ENCODE assay signal across 20 mouse cellular contexts in the genomic region with DNA sequence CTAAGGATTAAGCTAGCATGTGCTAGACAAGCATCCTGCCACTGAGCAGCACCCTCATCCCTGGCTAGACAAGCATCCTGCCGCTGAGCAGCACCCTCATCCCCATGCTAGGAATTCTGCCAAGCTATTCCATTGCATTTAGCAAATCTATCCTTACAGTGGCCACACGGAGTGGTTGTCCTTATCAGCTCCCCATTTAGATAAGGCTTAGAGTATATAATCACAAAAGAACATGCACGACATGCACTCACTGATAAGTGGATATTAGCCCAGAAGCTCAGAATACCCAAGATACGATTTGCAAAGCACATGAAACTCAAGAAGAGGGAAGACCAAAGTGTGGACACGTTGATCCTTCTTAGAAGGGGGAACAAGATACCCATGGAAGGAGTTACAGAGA. TPM values are rescaled to one million over a fixed set of nuclear protein-coding genes. Genes with fewer than 3 reads are reported as not detected.
A peak's percentile ranks its signal among the peaks of the same experiment; 100 is the strongest.
DNase-seq lines count a peak whose midpoint lies in the region; ATAC-seq and TF ChIP-seq lines count a peak whose summit lies in the region.
"Had no signal": no experiment of that assay in that cellular context is flagged by ENCODE, and none has a peak within 500 bp of the region (broad histone marks: within the 10 kb centered on the region; RNA-seq: fewer than 3 reads in every experiment).

No protein-coding gene starts in this region.

- H3K36me3 ChIP-seq in stomach, embryonic 15.5 days = no peaks in the 10 kb centered on the region
- no peaks in the 10 kb centered on the region for H3K36me3 ChIP-seq in stomach, postnatal 0 days (ENCODE audit: control insufficient read depth, insufficient read depth, low read length)
- H3K36me3 ChIP-seq in liver, embryonic 13.5 days = no peaks in the 10 kb centered on the region
- H3K36me3 ChIP-seq in liver, postnatal 0 days (replicated peaks; ENCODE audit: insufficient read depth, low read length) = no peaks in the 10 kb centered on the region
- H3K36me3 ChIP-seq: embryonic facial prominence, embryonic 12.5 days; forebrain, embryonic 15.5 days; heart, embryonic 12.5 days; hindbrain, embryonic 10.5 days had no signal

- no peak overlapping the region for H3K4me3 ChIP-seq in stomach, embryonic 15.5 days (replicated peaks)
- H3K4me3 ChIP-seq in stomach, postnatal 0 days (ENCODE audit: low read depth, low read length) = no peak overlapping the region
- H3K4me3 ChIP-seq in liver, embryonic 13.5 days (replicated peaks) = no peak overlapping the region
- H3K4me3 ChIP-seq in liver, postnatal 0 days (ENCODE audit: low read depth, low read length) = no peak overlapping the region
- no peak overlapping the region for H3K4me3 ChIP-seq in left cerebral cortex, adult 2 months
- H3K4me3 ChIP-seq: embryonic facial prominence, embryonic 12.5 days; forebrain, embryonic 15.5 days; heart, adult 2 months; heart, embryonic 12.5 days; hindbrain, embryonic 10.5 days had no signal

- H3K27me3 ChIP-seq in stomach, embryonic 15.5 days (replicated peaks) = no peaks in the 10 kb centered on the region
- no peaks in the 10 kb centered on the region for H3K27me3 ChIP-seq in stomach, postnatal 0 days (ENCODE audit: control insufficient read depth, insufficient read depth, low read length)
- no peaks in the 10 kb centered on the region for H3K27me3 ChIP-seq in liver, embryonic 13.5 days
- H3K27me3 ChIP-seq in liver, postnatal 0 days (ENCODE audit: insufficient read depth, low read length) = no peaks in the 10 kb centered on the region
- H3K27me3 ChIP-seq: embryonic facial prominence, embryonic 12.5 days; forebrain, embryonic 15.5 days had no signal

- TF ChIP-seq CTCF in stomach, postnatal 0 days (IDR thresholded peaks at IDR 0.05; ENCODE audit: low read depth) = no peak
- TF ChIP-seq CTCF in liver, postnatal 0 days (IDR thresholded peaks at IDR 0.05; ENCODE audit: low read depth) = no peak
- TF ChIP-seq CTCF in left cerebral cortex, adult 2 months (IDR thresholded peaks at IDR 0.05) = no peak

- intact Hi-C loops in left cerebral cortex, adult 2 months (cut with DNase I) = no loop called here

- no peak overlapping the region for H3K9ac ChIP-seq in stomach, embryonic 15.5 days
- H3K9ac ChIP-seq in stomach, postnatal 0 days (ENCODE audit: low read length) = no peak overlapping the region
- H3K9ac ChIP-seq in liver, embryonic 13.5 days = no peak overlapping the region
- H3K9ac ChIP-seq in liver, postnatal 0 days (replicated peaks) = no peak overlapping the region
- H3K9ac ChIP-seq: embryonic facial prominence, embryonic 12.5 days; forebrain, embryonic 15.5 days; heart, embryonic 12.5 days; hindbrain, embryonic 14.5 days had no signal

- WGBS in stomach, embryonic 15.5 days = 37% methylated on average over 5 of the region's 5 CpGs
- 41% methylated on average over 5 of the region's 5 CpGs for WGBS in stomach, postnatal 0 days
- 20% methylated on average over 5 of the region's 5 CpGs for WGBS in liver, embryonic 13.5 days (ENCODE audit: insufficient replicate concordance)
- 39% methylated on average over 5 of the region's 5 CpGs for WGBS in liver, postnatal 0 days (ENCODE audit: insufficient replicate concordance)

- peak; percentile 62; the same call in 1 of the 2 replicates for ATAC-seq in stomach, embryonic 15.5 days (ENCODE audit: insufficient read depth, low FRiP score, low read depth)
- ATAC-seq in stomach, postnatal 0 days (ENCODE audit: low FRiP score, low TSS enrichment) = no peak
- ATAC-seq in liver, embryonic 13.5 days (ENCODE audit: low read depth) = peak; percentile 83
- no peak for ATAC-seq in liver, postnatal 0 days
- ATAC-seq: forebrain, embryonic 15.5 days had no signal

- no peak overlapping the region for H3K4me2 ChIP-seq in stomach, embryonic 15.5 days
- H3K4me2 ChIP-seq in stomach, postnatal 0 days (replicated peaks; ENCODE audit: low read depth) = no peak overlapping the region
- H3K4me2 ChIP-seq in liver, embryonic 13.5 days = peak overlapping the region; percentile 32
- no peak overlapping the region for H3K4me2 ChIP-seq in liver, postnatal 0 days (ENCODE audit: low read depth, low read length)
- H3K4me2 ChIP-seq: embryonic facial prominence, embryonic 12.5 days; forebrain, embryonic 15.5 days; heart, embryonic 12.5 days; hindbrain, embryonic 14.5 days had no signal

- H3K9me3 ChIP-seq in stomach, embryonic 15.5 days = no peaks in the 10 kb centered on the region
- H3K9me3 ChIP-seq in stomach, postnatal 0 days (ENCODE audit: control insufficient read depth, low read length) = no peaks in the 10 kb centered on the region
- H3K9me3 ChIP-seq in liver, embryonic 13.5 days (replicated peaks) = no peaks in the 10 kb centered on the region
- H3K9me3 ChIP-seq in liver, postnatal 0 days (ENCODE audit: low read length) = no peaks in the 10 kb centered on the region
- H3K9me3 ChIP-seq: embryonic facial prominence, embryonic 12.5 days; forebrain, embryonic 15.5 days; heart, embryonic 12.5 days; hindbrain, embryonic 10.5 days had no signal

- no peak overlapping the region for H3K27ac ChIP-seq in stomach, embryonic 15.5 days
- H3K27ac ChIP-seq in stomach, postnatal 0 days (replicated peaks) = no peak overlapping the region
- peak overlapping the region; percentile 76 for H3K27ac ChIP-seq in liver, embryonic 13.5 days
- H3K27ac ChIP-seq in liver, postnatal 0 days (ENCODE audit: low read depth) = no peak overlapping the region
- H3K27ac ChIP-seq in left cerebral cortex, adult 2 months = no peak overlapping the region
- H3K27ac ChIP-seq: embryonic facial prominence, embryonic 12.5 days; forebrain, embryonic 15.5 days; heart, adult 2 months; hindbrain, embryonic 10.5 days; hindbrain, embryonic 14.5 days had no signal

- no peak for DNase-seq in stomach, postnatal 0 days (ENCODE audit: low spot score)
- peak; percentile 29 for DNase-seq in c-Kit-positive CD71-positive TER-119-negative erythroid progenitor cells, embryonic 14.5 days (ENCODE audit: low read depth)
- peak; percentile 34 for DNase-seq in liver, embryonic 13.5 days
- no peak for DNase-seq in liver, postnatal 0 days
- no peak for DNase-seq in left cerebral cortex, adult 2 months (ENCODE audit: extremely low spot score in 1 of 2, low spot score in 2 of 2)
- no peak for DNase-seq in spleen, postnatal 4 days (ENCODE audit: low spot score in 2 of 2)
- no peak for DNase-seq in spleen, postnatal 10 days (ENCODE audit: low spot score in 2 of 2)
- DNase-seq: adrenal gland, adult 8-10 months; adrenal gland, postnatal 36 days; cerebellum, adult 11 months; cerebellum, adult 9-10 months; cerebellum, postnatal 25 days; gastrocnemius, postnatal 10 days; heart, adult 2 months had no signal

- no peaks in the 10 kb centered on the region for H3K4me1 ChIP-seq in stomach, embryonic 15.5 days
- no peaks in the 10 kb centered on the region for H3K4me1 ChIP-seq in stomach, postnatal 0 days (replicated peaks; ENCODE audit: control insufficient read depth, insufficient read depth)
- H3K4me1 ChIP-seq in liver, embryonic 13.5 days (replicated peaks) = peaks cover 53% of the 10 kb centered on the region
- H3K4me1 ChIP-seq in liver, postnatal 0 days (ENCODE audit: insufficient read depth) = no peaks in the 10 kb centered on the region
- H3K4me1 ChIP-seq: embryonic facial prominence, embryonic 12.5 days; forebrain, embryonic 15.5 days; heart, embryonic 12.5 days; hindbrain, embryonic 10.5 days had no signal

- no peak for TF ChIP-seq EP300 in stomach, postnatal 0 days (optimal IDR thresholded peaks at IDR 0.05)
- TF ChIP-seq EP300 in liver, postnatal 0 days (IDR thresholded peaks at IDR 0.05; ENCODE audit: low read depth) = peak; percentile 56

RNA-seq across cellular contexts. Expression of gene Mphosph6, which starts 35.8 kb away (rescaled TPM):
- polyA plus RNA-seq in stomach, embryonic 15.5 days (2015; fragmentation: Nextera tagmentation; extraction: Ambion mirVana) = 58.6 and 58.8 TPM in 2 replicates
- polyA plus RNA-seq in stomach, postnatal 0 days (2015; fragmentation: Nextera tagmentation; extraction: Ambion mirVana) = 34.6 and 35.0 TPM in 2 replicates
- 44.9 and 53.7 TPM in 2 replicates for polyA plus RNA-seq in liver, embryonic 13.5 days (2015; fragmentation: Nextera tagmentation; extraction: Ambion mirVana)
- polyA plus RNA-seq in liver, postnatal 0 days (2015; fragmentation: Nextera tagmentation; extraction: Ambion mirVana) = 17.2 and 18.7 TPM in 2 replicates
- 10 to 100 TPM; 21.9 to 22.4 TPM for total RNA-seq in left cerebral cortex, adult 2 months (2021)

Comparison
In these comparisons a context has a peak if more than half of its experiments do, and no peak if none do; other contexts are left out.
1. ATAC-seq: peak in stomach, embryonic 15.5 days (single experiment) and liver, embryonic 13.5 days (single experiment); none in stomach, postnatal 0 days (single experiment) and liver, postnatal 0 days (single experiment).
2. DNase-seq: peak in c-Kit-positive CD71-positive TER-119-negative erythroid progenitor cells, embryonic 14.5 days (single experiment) and liver, embryonic 13.5 days (single experiment); none in stomach, postnatal 0 days (single experiment), liver, postnatal 0 days (single experiment), left cerebral cortex, adult 2 months (0 of 2), spleen, postnatal 4 days (0 of 2) and spleen, postnatal 10 days (0 of 2).